Mouse (Mus musculus) thymus, postnatal 36 days (tissue): Measurements from ENCODE around the gene Tmprss7.
A peak's percentile ranks its signal among the peaks of the same experiment; 100 is the strongest.

Experiments
- DNase-seq, 2 experiments: peaks; one replicate each; pipeline ENCODE4 v3.0.0; 2022; ENCODE audit warnings: mixed read lengths in 2 of 2

Gene Tmprss7

DNA sequence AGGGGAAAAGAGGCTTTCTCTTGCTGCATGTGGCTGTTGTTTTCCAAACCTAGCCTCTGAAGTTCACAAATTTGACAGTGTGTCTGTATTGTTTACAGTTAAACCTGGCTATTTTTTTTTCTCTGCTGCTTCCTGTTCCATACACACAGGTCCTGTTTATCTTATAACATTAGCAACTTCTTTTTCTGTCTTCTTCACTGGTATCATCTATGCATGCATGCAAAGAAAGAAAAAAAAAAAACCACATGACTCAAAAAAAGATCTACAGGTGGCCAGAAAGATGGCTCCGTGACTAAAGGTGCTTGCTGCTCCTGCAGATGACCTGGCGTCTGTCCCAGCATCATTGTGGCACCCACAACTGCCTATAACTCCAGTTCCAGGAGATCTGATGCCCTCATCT is 68.1 kb downstream of the Tmprss7 start:
- DNase-seq: no peak

DNA sequence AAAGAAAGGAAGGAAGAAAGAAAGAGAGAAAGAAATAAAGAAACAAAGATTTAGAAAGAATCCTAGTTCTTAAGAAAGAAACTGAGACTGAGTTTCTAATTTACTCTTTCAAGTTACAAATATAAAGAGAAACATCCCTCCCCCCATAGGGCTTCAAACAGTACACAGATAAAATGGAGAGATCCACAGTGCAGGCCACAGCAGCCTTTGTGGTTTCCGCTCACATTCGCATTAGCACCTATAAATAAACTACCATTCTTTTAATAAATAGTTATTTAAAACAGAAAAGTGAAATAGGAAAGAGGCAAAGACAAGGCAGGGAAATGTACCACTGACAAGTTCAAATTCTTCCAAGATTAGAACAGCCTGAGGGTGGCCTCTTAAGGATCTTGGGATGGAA is 68.7 kb downstream of the Tmprss7 start:
- no peak for DNase-seq

- no peak for DNase-seq
Measured at GRCm38 (mm10) chr16:45623230-45623629, 70.2 kb downstream of the Tmprss7 start.

DNA sequence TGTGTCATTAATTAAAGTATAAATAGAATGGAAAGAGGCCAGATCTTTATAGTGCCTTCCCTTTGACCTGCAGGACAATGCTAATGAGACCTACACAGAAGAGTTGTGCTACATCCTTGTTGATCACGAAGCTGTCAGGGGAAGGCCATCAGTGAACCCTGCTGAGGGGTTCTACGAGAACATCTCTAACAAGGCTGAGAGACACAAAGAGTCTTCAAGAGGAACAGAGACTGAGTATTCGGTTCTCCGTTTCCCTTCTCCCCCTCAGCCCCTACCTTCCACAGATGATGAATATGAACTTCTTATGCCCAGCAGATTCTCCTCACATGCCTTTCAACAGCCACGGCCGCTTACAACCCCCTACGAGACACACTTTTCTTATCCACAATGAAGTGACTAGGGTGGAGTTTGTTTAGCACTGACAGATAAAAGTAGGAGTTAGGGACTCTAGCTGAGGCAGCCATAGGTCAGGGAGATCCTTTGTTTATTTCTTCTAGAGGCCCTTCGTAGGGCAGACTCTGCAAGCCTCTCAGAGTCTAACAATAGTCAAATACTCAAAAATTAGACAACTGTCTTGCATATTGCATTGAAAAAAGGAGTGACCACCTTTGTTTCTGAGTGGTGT is 73.6 kb downstream of the Tmprss7 start:
- DNase-seq: no peak

DNA sequence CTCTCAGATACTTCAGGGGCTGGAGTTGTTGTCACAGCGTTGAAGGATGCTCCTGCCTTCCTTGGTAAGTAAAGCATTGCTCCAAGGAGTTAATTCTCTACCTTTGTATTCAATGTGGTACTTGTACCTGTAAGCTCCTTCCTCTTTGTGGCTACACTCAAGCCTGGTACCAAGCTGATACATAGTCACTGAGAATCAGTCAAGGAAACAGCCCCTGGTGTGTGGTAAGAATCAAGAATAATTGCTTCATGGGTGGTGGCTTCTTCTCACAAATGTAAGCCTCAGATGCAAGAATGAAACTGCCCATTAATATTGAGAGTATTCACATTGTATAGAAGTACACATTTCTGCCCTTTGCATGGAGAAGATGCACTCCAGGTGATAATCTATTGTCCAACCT is 77.5 kb downstream of the Tmprss7 start:
- no peak for DNase-seq

GRCm38 (mm10) chr16:45613247-45613646 is 80.2 kb downstream of the Tmprss7 start:
- no peak for DNase-seq

DNA sequence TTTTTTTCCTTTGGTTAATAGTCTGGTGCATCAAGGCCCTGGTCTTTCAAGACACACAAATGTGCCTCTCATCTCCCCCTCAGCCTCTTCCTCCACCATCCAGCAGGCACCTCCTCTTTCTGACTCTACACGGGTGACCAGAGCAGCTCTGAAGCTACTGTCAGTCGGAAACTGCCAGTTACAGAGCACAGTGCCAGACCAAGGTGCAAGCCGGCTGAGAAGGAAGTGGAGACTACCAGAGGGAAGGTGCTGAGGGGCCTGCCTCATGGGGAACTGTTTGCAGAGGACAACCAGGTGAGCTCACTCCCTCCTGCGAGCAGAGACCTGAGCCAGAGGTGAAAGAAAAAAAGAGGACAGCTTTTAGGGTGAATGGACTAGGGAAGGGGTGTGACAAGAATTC is 83.2 kb downstream of the Tmprss7 start, which contains the start of gene Gcsam:
Gene Gcsam (plus strand): TSS at position 114 of the 400 bp plus-strand sequence.
- no peak for DNase-seq

DNA sequence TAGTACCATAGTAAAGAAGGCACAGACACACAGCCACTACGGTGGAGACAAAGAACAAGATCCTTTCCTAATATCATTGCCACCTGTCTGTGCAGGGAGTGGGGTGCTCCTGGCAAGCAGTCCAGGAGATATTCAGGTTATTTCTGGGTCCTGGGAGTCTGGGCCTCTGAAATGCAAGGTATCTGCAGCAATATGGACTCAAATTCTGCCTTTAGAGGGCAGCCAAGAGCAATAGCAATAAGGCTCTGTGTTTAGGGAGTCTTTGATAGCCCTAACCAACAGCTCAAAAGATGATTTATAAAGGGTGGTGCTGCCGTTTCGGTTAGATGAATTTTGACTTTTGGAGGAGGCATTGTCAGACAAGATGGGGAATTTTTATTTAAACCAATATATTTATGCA is 84.2 kb downstream of the Tmprss7 start:
- DNase-seq: peak in 1 of 2 experiments; percentile 8

- DNase-seq: no peak
Measured at GRCm38 (mm10) chr16:45608481-45608954, 84.9 kb downstream of the Tmprss7 start.
